Comparison of ENCODE assay signal across 8 mouse cellular contexts in the genomic region with DNA sequence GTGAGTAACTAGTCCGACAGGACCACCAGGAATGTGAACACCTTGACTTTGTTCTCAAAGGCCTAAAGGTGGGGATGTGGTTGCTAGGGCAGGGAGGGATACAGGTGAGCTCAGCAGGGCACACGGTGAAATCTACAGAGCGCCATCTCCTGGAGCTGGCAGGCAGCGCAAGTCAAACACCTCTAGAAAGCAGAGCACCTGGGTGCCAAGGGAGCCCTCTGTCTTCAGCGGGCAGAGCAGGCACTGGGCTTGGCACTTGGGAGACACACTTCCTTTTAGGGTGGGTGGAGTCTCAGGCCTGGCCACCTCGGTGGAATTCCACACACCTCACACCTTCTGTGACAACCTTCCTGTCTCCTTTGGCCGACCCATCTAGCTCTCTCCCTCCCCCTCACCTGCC.
DNase-seq lines count a peak whose midpoint lies in the region; TF ChIP-seq lines count a peak whose summit lies in the region.
"Had no signal": no experiment of that assay in that cellular context is flagged by ENCODE, and none has a peak within 500 bp of the region (broad histone marks: within the 10 kb centered on the region; RNA-seq: fewer than 3 reads in every experiment).

No protein-coding gene starts in this region.

- no peak overlapping the region for H3K4me3 ChIP-seq in layer of hippocampus, adult 2 months
- H3K4me3 ChIP-seq: embryonic facial prominence, embryonic 12.5 days had no signal

- peak; percentile 72 for TF ChIP-seq CTCF in layer of hippocampus, adult 2 months (conservative IDR thresholded peaks at IDR 0.05)

- DNase-seq in layer of hippocampus, adult 2 months (ENCODE audit: low spot score in 2 of 2) = no peak
- no peak for DNase-seq in layer of hippocampus, adult 9-11 months
- peak; percentile 15 for DNase-seq in ES-CJ7 (ENCODE audit: low read depth, low spot score)
- DNase-seq in kidney, adult 8-10 months = peak; percentile 39 to 40
- DNase-seq in skeletal muscle tissue, adult 2 months (ENCODE audit: low read depth, low spot score) = peak; percentile 16
- DNase-seq in right cerebral cortex, postnatal 4 days = no peak
- no peak for DNase-seq in embryo, embryonic 9.5 days (ENCODE audit: extremely low spot score)

- H3K27ac ChIP-seq in layer of hippocampus, adult 2 months = no peak overlapping the region
- H3K27ac ChIP-seq: embryonic facial prominence, embryonic 12.5 days had no signal

Comparison
In these comparisons a context has a peak if more than half of its experiments do, and no peak if none do; other contexts are left out.
1. DNase-seq: peak in ES-CJ7 (single experiment), kidney, adult 8-10 months (2 of 2) and skeletal muscle tissue, adult 2 months (single experiment); none in layer of hippocampus, adult 2 months (0 of 2), layer of hippocampus, adult 9-11 months (single experiment), right cerebral cortex, postnatal 4 days (single experiment) and embryo, embryonic 9.5 days (single experiment).